Mouse (Mus musculus) embryonic facial prominence, embryonic 11.5 days (tissue): Measurements from ENCODE around the gene Ociad1. TPM values are rescaled to one million over a fixed set of nuclear protein-coding genes. Genes with fewer than 3 reads are reported as not detected.

ENCODE experiments used
- ATAC-seq: fragments of 200-750 bp; cut with Nextera tagmentation; replicated peaks from 2 replicates; pipeline ENCODE4 v1.8.0; 2017; ENCODE audit warnings: low read depth; ENCODE audit not compliant: insufficient number of reproducible peaks, low FRiP score, low TSS enrichment
- DNase-seq: peaks from one replicate; pipeline ENCODE4 v3.0.0-alpha.2; 2015; ENCODE audit warnings: low spot score
- H3K27ac ChIP-seq: fragments of 300-500 bp; sonication (generic); replicated peaks from 2 replicates; pipeline ENCODE4 v1.5.1; 2014; ENCODE audit warnings: mild to moderate bottlenecking, low read depth, low read length, control low read depth
- H3K27me3 ChIP-seq: fragments of 300-500 bp; sonication (generic); 2 replicates; pipeline ENCODE4 v1.6.1; 2014; ENCODE audit warnings: mild to moderate bottlenecking, low read length, moderate library complexity, mixed read lengths; ENCODE audit not compliant: control insufficient read depth, insufficient read depth
- H3K36me3 ChIP-seq: fragments of 300-500 bp; sonication (generic); replicated peaks from 2 replicates; pipeline ENCODE4 v1.6.1; 2014; ENCODE audit warnings: low read depth, mild to moderate bottlenecking, low read length, moderate library complexity, mixed read lengths; ENCODE audit not compliant: control insufficient read depth, insufficient read depth
- H3K4me1 ChIP-seq: fragments of 300-500 bp; sonication (generic); 2 replicates; pipeline ENCODE4 v1.6.1; 2014; ENCODE audit warnings: low read length, mixed read lengths; ENCODE audit not compliant: control insufficient read depth, insufficient read depth
- H3K4me2 ChIP-seq: fragments of 300-500 bp; sonication (generic); 2 replicates; pipeline ENCODE4 v1.6.1; 2014; ENCODE audit warnings: low read depth, mild to moderate bottlenecking, control low read depth, low read length, moderate library complexity
- H3K4me3 ChIP-seq: fragments of 300-500 bp; sonication (generic); 2 replicates; pipeline ENCODE4 v1.5.1; 2014; ENCODE audit warnings: low read depth, low read length, control low read depth
- H3K9ac ChIP-seq: fragments of 300-500 bp; sonication (generic); replicated peaks from 2 replicates; pipeline ENCODE4 v1.6.1; 2014; ENCODE audit warnings: mild to moderate bottlenecking, control low read depth, low read length
- H3K9me3 ChIP-seq: fragments of 300-500 bp; sonication (generic); replicated peaks from 2 replicates; pipeline ENCODE4 v1.6.1; 2016; ENCODE audit warnings: mild to moderate bottlenecking, low read length, inconsistent platforms, mixed read lengths; ENCODE audit not compliant: control insufficient read depth
- WGBS: fragments of 180-500 bp; shearing (Covaris S2); extraction: QIAGEN DNeasy Blood & Tissue Kit; methylation state at CpG from one replicate; pipeline ENCODE4 v1.1.7; 2014; 5-methylcytosine and 5-hydroxymethylcytosine counted together
- polyA plus RNA-seq: library from polyadenylated mRNA; unstranded; fragments of >200 nt; fragmentation: Nextera tagmentation; extraction: Ambion mirVana; gene quantifications from 2 replicates; pipeline ENCODE4 v1.2.1, GENCODE M21; 2014

The Ociad1 gene
- polyA plus RNA-seq, 1 experiment from 2014 or later: 158 TPM

GRCm38 (mm10) chr5:73340723-73341235, 48.2 kb downstream of the Ociad1 start, which contains the start of gene Ociad2:
Ociad2 (minus strand) TSS chr5:73341028.
- ATAC-seq: no peak
- Histone ChIP-seq H3K36me3 (no peaks in the 10 kb centered on the region), H3K9me3 (no peaks in the 10 kb centered on the region), H3K4me1 (no peaks in the 10 kb centered on the region), H3K4me2 (no peak within 1 kb of the TSS), H3K9ac (no peak within 1 kb of the TSS), H3K4me3 (no peak within 1 kb of the TSS), H3K27ac (no peak within 1 kb of the TSS), H3K27me3 (no peaks in the 10 kb centered on the region)
- DNase-seq: no peak
- 89% methylated on average over 8 of the region's 8 CpGs for WGBS

DNA sequence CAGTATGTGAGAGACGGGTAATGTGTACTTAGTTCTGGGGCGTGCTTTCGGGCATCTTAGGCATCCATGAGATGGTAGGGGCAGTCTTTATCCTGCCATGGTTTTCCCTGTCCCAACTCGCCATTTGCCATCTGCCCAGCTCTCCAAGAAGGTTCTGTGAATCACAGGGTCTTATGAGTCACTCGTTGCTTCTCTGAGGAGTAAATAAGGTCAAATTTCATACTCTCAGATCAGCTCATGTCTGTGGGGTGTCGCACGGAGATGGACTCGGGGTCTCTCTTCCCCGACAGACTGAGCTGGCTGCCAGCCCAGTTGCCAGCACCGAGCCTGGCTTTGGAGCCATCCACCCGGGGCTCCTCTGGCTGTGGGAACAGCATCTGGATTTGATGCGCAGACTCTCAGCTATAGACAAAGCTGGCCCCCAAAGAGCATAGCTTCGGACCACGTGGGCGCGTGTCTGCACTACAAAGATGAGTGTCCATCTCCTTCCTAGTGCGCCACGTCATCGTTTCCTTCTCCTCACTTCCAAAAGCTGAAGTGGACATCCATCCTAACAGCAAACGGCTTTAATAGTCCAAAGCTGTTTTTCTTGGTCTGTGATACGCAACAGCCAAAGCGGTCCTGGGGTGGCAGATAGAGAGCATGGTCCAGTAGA, 50.2 kb downstream of the Ociad1 start:
- H3K9me3 ChIP-seq: no peaks in the 10 kb centered on the region
- no peak overlapping the region for H3K4me3 ChIP-seq
- no peaks in the 10 kb centered on the region for H3K27me3 ChIP-seq
- H3K9ac ChIP-seq: no peak overlapping the region
- no peaks in the 10 kb centered on the region for H3K36me3 ChIP-seq
- H3K4me2 ChIP-seq: no peak overlapping the region
- DNase-seq (no peak), ATAC-seq (no peak)
- H3K27ac ChIP-seq: no peak overlapping the region
- H3K4me1 ChIP-seq: no peaks in the 10 kb centered on the region
- 89% methylated on average over 22 of the region's 22 CpGs for WGBS

- H3K9me3 ChIP-seq: no peaks in the 10 kb centered on the region
- no peaks in the 10 kb centered on the region for H3K4me1 ChIP-seq
- DNase-seq (no peak), ATAC-seq (no peak)
- 90% methylated on average over 10 of the region's 10 CpGs for WGBS
- H3K9ac ChIP-seq: no peak overlapping the region
- no peak overlapping the region for H3K4me3 ChIP-seq
- no peaks in the 10 kb centered on the region for H3K27me3 ChIP-seq
- H3K36me3 ChIP-seq: no peaks in the 10 kb centered on the region
- H3K27ac ChIP-seq: no peak overlapping the region
- H3K4me2 ChIP-seq: no peak overlapping the region
Observed at GRCm38 (mm10) chr5:73344310-73344709, 51.7 kb downstream of the Ociad1 start.

DNA sequence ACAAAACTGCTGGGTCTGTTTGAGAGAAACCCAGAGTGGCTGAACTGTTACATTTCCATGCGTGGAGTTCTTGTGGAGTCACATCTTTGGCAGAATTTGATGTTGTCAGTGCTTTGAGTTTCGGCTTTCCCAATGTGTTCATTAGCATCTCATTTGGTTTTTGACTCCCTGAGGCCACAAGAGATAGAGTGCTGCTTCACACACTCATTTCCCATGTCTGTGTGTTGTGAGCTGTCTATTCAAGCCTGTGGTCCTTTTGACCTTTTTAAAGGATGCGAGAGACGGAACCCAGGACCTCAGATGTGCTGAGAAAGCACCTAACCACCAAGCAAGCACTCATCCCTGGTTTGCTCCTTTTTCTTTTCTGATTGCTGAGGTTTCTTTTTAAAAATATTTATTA, 52.7 kb downstream of the Ociad1 start:
- H3K4me1 ChIP-seq: no peaks in the 10 kb centered on the region
- H3K4me3 ChIP-seq: no peak overlapping the region
- DNase-seq: no peak
- no peak overlapping the region for H3K27ac ChIP-seq
- 93% methylated on average over 4 of the region's 4 CpGs for WGBS
- H3K9me3 ChIP-seq: no peaks in the 10 kb centered on the region
- no peak overlapping the region for H3K9ac ChIP-seq
- H3K27me3 ChIP-seq: no peaks in the 10 kb centered on the region
- no peak for ATAC-seq
- H3K36me3 ChIP-seq: no peaks in the 10 kb centered on the region
- no peak overlapping the region for H3K4me2 ChIP-seq

DNA sequence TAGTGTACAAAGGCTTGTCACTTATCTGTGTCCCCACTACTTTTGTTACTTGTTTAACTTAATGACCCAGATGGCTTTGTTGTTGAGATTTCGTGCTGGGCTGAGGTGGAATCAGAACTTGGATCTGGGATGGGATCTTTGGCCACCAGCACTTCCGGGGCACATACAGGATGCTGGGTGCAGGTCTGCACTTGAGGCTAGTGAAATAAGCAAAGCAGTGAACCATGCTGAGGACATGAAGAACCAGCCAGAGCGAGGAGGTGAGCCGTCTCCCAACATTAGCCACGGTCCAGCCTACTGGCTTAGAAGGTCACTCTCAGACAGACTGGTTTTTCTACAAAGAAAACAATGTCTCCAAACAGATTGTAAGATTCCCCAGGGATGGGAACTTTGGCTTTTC, 56.9 kb downstream of the Ociad1 start:
- Histone ChIP-seq H3K4me2 (no peak overlapping the region), H3K9me3 (no peaks in the 10 kb centered on the region), H3K4me1 (no peaks in the 10 kb centered on the region), H3K27me3 (no peaks in the 10 kb centered on the region), H3K27ac (no peak overlapping the region), H3K4me3 (no peak overlapping the region), H3K36me3 (no peaks in the 10 kb centered on the region), H3K9ac (no peak overlapping the region)
- DNase-seq (no peak), ATAC-seq (no peak)
- 45% methylated on average over 5 of the region's 5 CpGs for WGBS

- Histone ChIP-seq H3K9me3 (no peaks in the 10 kb centered on the region), H3K4me3 (no peak overlapping the region), H3K36me3 (no peaks in the 10 kb centered on the region), H3K9ac (no peak overlapping the region), H3K27ac (no peak overlapping the region), H3K4me2 (no peak overlapping the region), H3K4me1 (no peaks in the 10 kb centered on the region), H3K27me3 (no peaks in the 10 kb centered on the region)
- WGBS: 88% methylated on average over 1 of the region's 1 CpGs
- DNase-seq (no peak), ATAC-seq (no peak)
Observed at GRCm38 (mm10) chr5:73351796-73352195, 59.2 kb downstream of the Ociad1 start.

DNA sequence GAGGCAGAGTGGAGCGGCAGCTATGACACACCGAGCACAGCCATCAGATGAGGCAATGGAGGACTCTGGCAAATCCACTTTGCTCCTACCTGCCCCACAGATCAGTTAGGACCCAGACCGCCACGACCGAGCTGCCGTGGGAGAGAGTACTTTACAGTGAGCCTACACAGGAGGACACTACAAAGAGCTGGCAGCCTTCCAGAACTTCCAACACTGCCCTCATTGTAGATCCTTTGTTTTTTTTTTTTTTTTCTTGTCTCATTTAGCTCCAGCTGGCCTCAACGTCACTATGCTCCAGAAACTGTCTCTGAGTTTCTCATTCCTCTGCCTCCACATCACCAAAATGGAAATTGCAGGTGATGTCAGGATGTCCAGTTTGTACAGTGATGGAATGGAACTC, 60.9 kb downstream of the Ociad1 start:
- ATAC-seq (no peak), DNase-seq (no peak)
- Histone ChIP-seq H3K4me1 (no peaks in the 10 kb centered on the region), H3K4me2 (no peak overlapping the region), H3K27me3 (no peaks in the 10 kb centered on the region), H3K9me3 (no peaks in the 10 kb centered on the region), H3K36me3 (no peaks in the 10 kb centered on the region), H3K4me3 (no peak overlapping the region), H3K27ac (no peak overlapping the region), H3K9ac (no peak overlapping the region)
- 79% methylated on average over 7 of the region's 7 CpGs for WGBS

DNA sequence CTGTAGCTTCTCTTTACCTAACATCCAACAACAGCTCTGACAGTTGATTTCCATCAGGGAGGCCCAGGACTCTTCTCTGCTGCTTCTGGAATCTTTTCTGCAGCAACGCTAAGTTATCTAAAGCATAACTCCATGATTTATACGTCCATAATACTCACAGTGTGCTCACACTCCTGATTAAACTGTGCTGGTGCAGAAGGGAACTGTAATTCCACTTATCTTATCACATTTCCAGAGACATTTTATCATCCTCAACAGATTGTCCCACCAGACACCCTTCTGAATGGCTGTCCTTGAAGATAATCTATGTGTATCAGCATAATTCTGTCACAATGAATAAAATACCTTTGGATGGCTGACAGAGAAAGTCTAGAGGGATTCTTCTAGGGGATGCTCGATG, 61.4 kb downstream of the Ociad1 start:
- no peak overlapping the region for H3K4me2 ChIP-seq
- WGBS: 82% methylated on average over 3 of the region's 3 CpGs
- no peaks in the 10 kb centered on the region for H3K36me3 ChIP-seq
- no peak overlapping the region for H3K9ac ChIP-seq
- ATAC-seq: no peak
- no peak overlapping the region for H3K27ac ChIP-seq
- H3K27me3 ChIP-seq: no peaks in the 10 kb centered on the region
- H3K4me1 ChIP-seq: no peaks in the 10 kb centered on the region
- no peak overlapping the region for H3K4me3 ChIP-seq
- DNase-seq: no peak
- H3K9me3 ChIP-seq: no peaks in the 10 kb centered on the region
